Mouse (Mus musculus): ENCODE measurements at regions not wholly inside any gene's neighbourhood (a gene's known extent, or its start where the extent isn't known, plus 50 kb on each side); places are given as distances from the start of the nearest gene placed in this dataset.
A peak's percentile ranks its signal among the peaks of the same experiment; 100 is the strongest.
"Not testable (repeated sequence)": the region's sequence is repeated elsewhere in the genome, so short reads cannot be mapped to it uniquely, and the experiment has no call there.

DNA sequence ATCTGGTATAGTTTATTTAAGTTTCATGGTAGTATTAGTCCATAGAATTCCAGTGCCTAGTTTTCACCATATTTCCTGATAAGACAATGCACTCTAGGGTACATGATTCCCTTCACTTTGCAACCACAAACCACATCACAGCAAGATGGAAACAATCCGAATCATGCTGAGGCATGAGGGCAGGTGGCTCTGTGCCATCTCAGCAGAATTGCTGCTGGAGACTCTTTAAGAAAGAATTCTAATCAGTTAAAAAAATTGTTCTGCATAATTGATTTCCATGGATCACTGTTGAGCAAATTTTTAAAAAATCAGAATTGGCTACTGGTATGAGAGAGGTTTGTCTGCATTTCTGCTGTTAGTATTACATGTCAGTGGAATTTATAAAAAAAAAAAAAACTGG lies 1451.1 kb upstream of the Pcdh20 start:
- no peak for DNase-seq (ENCODE audit: low spot score in 2 of 2)

DNA sequence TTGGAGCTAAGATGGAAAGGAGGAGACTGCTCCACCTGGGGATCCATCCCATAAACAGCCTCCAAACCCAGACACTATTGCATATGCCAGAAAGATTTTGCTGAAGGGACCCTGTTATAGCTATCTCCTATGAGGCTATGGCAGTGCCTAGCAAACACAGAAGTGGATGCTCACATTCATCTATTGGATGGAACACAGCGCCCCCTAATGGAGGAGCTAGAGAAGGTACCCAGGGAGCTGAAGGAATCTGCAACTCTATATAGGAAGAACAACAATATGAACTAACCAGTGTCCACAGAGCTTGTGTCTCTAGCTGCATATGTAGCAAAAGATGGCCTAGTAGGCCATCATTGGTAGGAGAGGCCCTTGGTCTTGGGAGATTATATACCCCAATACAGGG lies 1449.4 kb upstream of the Pcdh20 start:
- not testable (repeated sequence) for DNase-seq (ENCODE audit: low spot score in 2 of 2)

- DNase-seq (ENCODE audit: low spot score in 2 of 2): peak in 1 of 2 experiments; percentile 8
Observed at GRCm38 (mm10) chr14:89898701-89899227, 1427.6 kb upstream of the Pcdh20 start.

GRCm38 (mm10) chr14:89898135-89898534 lies 1426.9 kb upstream of the Pcdh20 start:
- not testable (repeated sequence) for DNase-seq (ENCODE audit: low spot score in 2 of 2)

- not testable (repeated sequence) for DNase-seq (ENCODE audit: low spot score in 2 of 2)
Observed at GRCm38 (mm10) chr14:89896891-89897290, 1425.7 kb upstream of the Pcdh20 start.

Measured in gastrocnemius, adult 8-10 months (tissue).